Mouse (Mus musculus): ENCODE data around the gene Pak1. TPM values are rescaled to one million over a fixed set of nuclear protein-coding genes. Genes with fewer than 3 reads are reported as not detected.

Gene Pak1
- polyA plus RNA-seq, 1 experiment from 2014 or later: 143 TPM

Other genes starting within 250 kb of the Pak1 start
- gene Aamdc, start 209.0 kb upstream of the Pak1 start, polyA plus RNA-seq (2015; fragmentation: Nextera tagmentation; extraction: Ambion mirVana): 54.2 and 55.3 TPM in 2 replicates
- 34.5 and 39.9 TPM in 2 replicates for gene Rsf1, start 208.7 kb upstream of the Pak1 start, polyA plus RNA-seq (2015; fragmentation: Nextera tagmentation; extraction: Ambion mirVana)
- 203 and 204 TPM in 2 replicates for gene Clns1a, start 91.9 kb upstream of the Pak1 start, polyA plus RNA-seq (2015; fragmentation: Nextera tagmentation; extraction: Ambion mirVana)
- gene Aqp11, start 50.3 kb upstream of the Pak1 start, polyA plus RNA-seq (2015; fragmentation: Nextera tagmentation; extraction: Ambion mirVana): 7.6 and 9.7 TPM in 2 replicates
- not detected in 2 replicates for gene Gdpd4, start 131.4 kb downstream of the Pak1 start, polyA plus RNA-seq (2015; fragmentation: Nextera tagmentation; extraction: Ambion mirVana)

All from forebrain, embryonic 15.5 days (tissue).